Mouse (Mus musculus): ENCODE data around the gene Gpr107.
"Not testable (repeated sequence)": the region's sequence is repeated elsewhere in the genome, so short reads cannot be mapped to it uniquely, and the experiment has no call there.

GRCm38 (mm10) chr2:31178593-31178992 lies 26.5 kb downstream of the Gpr107 start:
- not testable (repeated sequence) for TF ChIP-seq CTCF (IDR thresholded peaks at IDR 0.05; ENCODE audit: control insufficient read depth, insufficient read depth, insufficient read length); MAX (IDR thresholded peaks at IDR 0.05)

Data from C2C12 (cell line).